Mouse (Mus musculus): ENCODE results near the gene Pcgf1.

DNA sequence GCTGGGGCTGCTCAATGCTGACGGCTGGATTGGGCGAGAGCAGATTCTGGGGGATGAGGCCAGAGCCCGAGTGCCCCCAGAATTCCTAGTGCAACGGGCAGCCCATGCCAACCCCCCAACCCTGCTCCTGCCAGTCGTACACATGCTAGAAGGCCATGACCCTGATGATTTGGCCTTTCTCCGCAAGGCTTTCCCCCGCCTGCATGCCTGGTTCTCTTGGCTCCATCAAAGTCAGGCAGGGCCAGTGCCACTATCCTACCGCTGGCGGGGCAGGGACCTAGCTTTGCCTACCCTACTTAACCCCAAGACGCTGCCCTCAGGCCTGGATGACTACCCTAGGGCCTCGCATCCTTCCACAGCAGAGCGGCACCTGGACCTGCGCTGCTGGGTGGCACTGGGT, 39.9 kb downstream of the Pcgf1 start:
- TF ChIP-seq CTCF (IDR thresholded peaks at IDR 0.05; ENCODE audit: low read depth, low read length): no peak
- TF ChIP-seq POLR2A (IDR thresholded peaks at IDR 0.05; ENCODE audit: extremely low read depth, insufficient read depth, low read length): no peak

Data from liver, adult 2 months (tissue).